Mouse (Mus musculus): ENCODE measurements around the gene Bace1. TPM values are rescaled to one million over a fixed set of nuclear protein-coding genes. Genes with fewer than 3 reads are reported as not detected.

Gene Bace1
- polyA plus RNA-seq, 1 experiment, result 7.7 TPM

GRCm38 (mm10) chr9:45798467-45799164, 39.8 kb upstream of the Bace1 start:
- TF ChIP-seq POLR2A (IDR thresholded peaks at IDR 0.05; ENCODE audit: control insufficient read depth, extremely low read depth, insufficient read depth, low read length, poor library complexity) (no peak), CTCF (IDR thresholded peaks at IDR 0.05; ENCODE audit: borderline replicate concordance, control insufficient read depth, extremely low read depth, insufficient read depth, low read length, poor library complexity) (no peak)
- DNase-seq, result no peak

GRCm38 (mm10) chr9:45799402-45799801, 39.0 kb upstream of the Bace1 start:
- Histone ChIP-seq H3K27me3 (ENCODE audit: control insufficient read depth, insufficient read depth, low read length) (no peaks in the 10 kb centered on the region), H3K27ac (ENCODE audit: control insufficient read depth, insufficient read depth, low read length) (no peak overlapping the region), H3K4me3 (ENCODE audit: control insufficient read depth, insufficient read depth, low read length) (no peak overlapping the region), H3K4me1 (replicated peaks; ENCODE audit: control insufficient read depth, insufficient read depth, low read length) (0 out of 2 replicates have a peak, but pooled peaks cover 3% of the 10 kb centered on the region), H3K36me3 (ENCODE audit: control insufficient read depth, insufficient read depth, low read length) (no peaks in the 10 kb centered on the region)
- TF ChIP-seq CTCF (IDR thresholded peaks at IDR 0.05; ENCODE audit: borderline replicate concordance, control insufficient read depth, extremely low read depth, insufficient read depth, low read length, poor library complexity) (no peak), POLR2A (IDR thresholded peaks at IDR 0.05; ENCODE audit: control insufficient read depth, extremely low read depth, insufficient read depth, low read length, poor library complexity) (no peak)
- 96% methylated on average over 8 of the region's 8 CpGs for WGBS
- DNase-seq, result no peak

More at GRCm38 (mm10) chr9:45798467-45799164, 39.8 kb upstream of the Bace1 start:
- 0 out of 2 replicates have a peak, but pooled peaks cover 3% of the 10 kb centered on the region for H3K4me1 ChIP-seq (replicated peaks; ENCODE audit: control insufficient read depth, insufficient read depth, low read length)
- no peak overlapping the region for H3K4me3 ChIP-seq (ENCODE audit: control insufficient read depth, insufficient read depth, low read length)
- 77% methylated on average over 13 of the region's 13 CpGs for WGBS
- H3K27ac ChIP-seq (ENCODE audit: control insufficient read depth, insufficient read depth, low read length), result no peak overlapping the region
- no peaks in the 10 kb centered on the region for H3K27me3 ChIP-seq (ENCODE audit: control insufficient read depth, insufficient read depth, low read length)
- H3K36me3 ChIP-seq (ENCODE audit: control insufficient read depth, insufficient read depth, low read length), result no peaks in the 10 kb centered on the region; the same call in 1 of the 2 replicates

GRCm38 (mm10) chr9:45803070-45803774, 35.2 kb upstream of the Bace1 start:
- no peak for DNase-seq
- no peak overlapping the region for H3K27ac ChIP-seq (ENCODE audit: control insufficient read depth, insufficient read depth, low read length)
- H3K4me1 ChIP-seq (replicated peaks; ENCODE audit: control insufficient read depth, insufficient read depth, low read length), result peaks cover 15% of the 10 kb centered on the region
- no peak for TF ChIP-seq POLR2A (IDR thresholded peaks at IDR 0.05; ENCODE audit: control insufficient read depth, extremely low read depth, insufficient read depth, low read length, poor library complexity)
- TF ChIP-seq CTCF (IDR thresholded peaks at IDR 0.05; ENCODE audit: borderline replicate concordance, control insufficient read depth, extremely low read depth, insufficient read depth, low read length, poor library complexity), result no peak
- WGBS, result 75% methylated on average over 21 of the region's 21 CpGs
- no peak overlapping the region for H3K4me3 ChIP-seq (ENCODE audit: control insufficient read depth, insufficient read depth, low read length)
- no peaks in the 10 kb centered on the region for H3K27me3 ChIP-seq (ENCODE audit: control insufficient read depth, insufficient read depth, low read length)
- no peaks in the 10 kb centered on the region for H3K36me3 ChIP-seq (ENCODE audit: control insufficient read depth, insufficient read depth, low read length)

- WGBS, result over 99% methylated on average over 11 of the region's 11 CpGs
- Histone ChIP-seq H3K4me3 (ENCODE audit: control insufficient read depth, insufficient read depth, low read length) (no peak overlapping the region), H3K36me3 (ENCODE audit: control insufficient read depth, insufficient read depth, low read length) (no peaks in the 10 kb centered on the region), H3K4me1 (replicated peaks; ENCODE audit: control insufficient read depth, insufficient read depth, low read length) (peaks cover 19% of the 10 kb centered on the region), H3K27ac (ENCODE audit: control insufficient read depth, insufficient read depth, low read length) (no peak overlapping the region), H3K27me3 (ENCODE audit: control insufficient read depth, insufficient read depth, low read length) (no peaks in the 10 kb centered on the region)
- TF ChIP-seq CTCF (IDR thresholded peaks at IDR 0.05; ENCODE audit: borderline replicate concordance, control insufficient read depth, extremely low read depth, insufficient read depth, low read length, poor library complexity) (no peak), POLR2A (IDR thresholded peaks at IDR 0.05; ENCODE audit: control insufficient read depth, extremely low read depth, insufficient read depth, low read length, poor library complexity) (no peak)
- no peak for DNase-seq
These were observed 31.5 kb upstream of the Bace1 start for GRCm38 (mm10) chr9:45806847-45807246.

- Histone ChIP-seq H3K4me1 (replicated peaks; ENCODE audit: control insufficient read depth, insufficient read depth, low read length) (peaks cover 19% of the 10 kb centered on the region), H3K27ac (ENCODE audit: control insufficient read depth, insufficient read depth, low read length) (no peak overlapping the region), H3K27me3 (ENCODE audit: control insufficient read depth, insufficient read depth, low read length) (no peaks in the 10 kb centered on the region), H3K4me3 (ENCODE audit: control insufficient read depth, insufficient read depth, low read length) (no peak overlapping the region), H3K36me3 (ENCODE audit: control insufficient read depth, insufficient read depth, low read length) (no peaks in the 10 kb centered on the region)
- 60% methylated on average over 11 of the region's 11 CpGs for WGBS
- TF ChIP-seq POLR2A (IDR thresholded peaks at IDR 0.05; ENCODE audit: control insufficient read depth, extremely low read depth, insufficient read depth, low read length, poor library complexity), result no peak
- no peak for TF ChIP-seq CTCF (IDR thresholded peaks at IDR 0.05; ENCODE audit: borderline replicate concordance, control insufficient read depth, extremely low read depth, insufficient read depth, low read length, poor library complexity)
- no peak for DNase-seq
These were observed 31.0 kb upstream of the Bace1 start for GRCm38 (mm10) chr9:45807337-45807736.

- Histone ChIP-seq H3K27ac (ENCODE audit: control insufficient read depth, insufficient read depth, low read length) (no peak overlapping the region), H3K4me1 (replicated peaks; ENCODE audit: control insufficient read depth, insufficient read depth, low read length) (peaks cover 19% of the 10 kb centered on the region), H3K36me3 (ENCODE audit: control insufficient read depth, insufficient read depth, low read length) (no peaks in the 10 kb centered on the region), H3K27me3 (ENCODE audit: control insufficient read depth, insufficient read depth, low read length) (no peaks in the 10 kb centered on the region), H3K4me3 (ENCODE audit: control insufficient read depth, insufficient read depth, low read length) (no peak overlapping the region)
- no peak for TF ChIP-seq CTCF (IDR thresholded peaks at IDR 0.05; ENCODE audit: borderline replicate concordance, control insufficient read depth, extremely low read depth, insufficient read depth, low read length, poor library complexity)
- TF ChIP-seq POLR2A (IDR thresholded peaks at IDR 0.05; ENCODE audit: control insufficient read depth, extremely low read depth, insufficient read depth, low read length, poor library complexity), result no peak
- peak; percentile 28 for DNase-seq
- 6% methylated on average over 8 of the region's 8 CpGs for WGBS
These were observed 30.6 kb upstream of the Bace1 start for GRCm38 (mm10) chr9:45807761-45808160.

Data from thymus, adult 2 months (tissue).